Mouse (Mus musculus) adrenal gland, adult 8-10 months (tissue): ENCODE results near the gene Gng12. TPM values are rescaled to one million over a fixed set of nuclear protein-coding genes. Genes with fewer than 3 reads are reported as not detected.
"Not testable (repeated sequence)": the region's sequence is repeated elsewhere in the genome, so short reads cannot be mapped to it uniquely, and the experiment has no call there.

Experiments used
- DNase-seq: peaks from one replicate; pipeline ENCODE4 v3.0.0; 2022
- total RNA-seq, 4 experiments: library from RNA; stranded (reverse); gene quantifications; 2 replicates each; pipeline ENCODE4 v1.2.4; 2022

Gene Gng12
- total RNA-seq, 4 experiments from 2014 or later = 53.7 to 69.5 (median 59.3) TPM

DNA sequence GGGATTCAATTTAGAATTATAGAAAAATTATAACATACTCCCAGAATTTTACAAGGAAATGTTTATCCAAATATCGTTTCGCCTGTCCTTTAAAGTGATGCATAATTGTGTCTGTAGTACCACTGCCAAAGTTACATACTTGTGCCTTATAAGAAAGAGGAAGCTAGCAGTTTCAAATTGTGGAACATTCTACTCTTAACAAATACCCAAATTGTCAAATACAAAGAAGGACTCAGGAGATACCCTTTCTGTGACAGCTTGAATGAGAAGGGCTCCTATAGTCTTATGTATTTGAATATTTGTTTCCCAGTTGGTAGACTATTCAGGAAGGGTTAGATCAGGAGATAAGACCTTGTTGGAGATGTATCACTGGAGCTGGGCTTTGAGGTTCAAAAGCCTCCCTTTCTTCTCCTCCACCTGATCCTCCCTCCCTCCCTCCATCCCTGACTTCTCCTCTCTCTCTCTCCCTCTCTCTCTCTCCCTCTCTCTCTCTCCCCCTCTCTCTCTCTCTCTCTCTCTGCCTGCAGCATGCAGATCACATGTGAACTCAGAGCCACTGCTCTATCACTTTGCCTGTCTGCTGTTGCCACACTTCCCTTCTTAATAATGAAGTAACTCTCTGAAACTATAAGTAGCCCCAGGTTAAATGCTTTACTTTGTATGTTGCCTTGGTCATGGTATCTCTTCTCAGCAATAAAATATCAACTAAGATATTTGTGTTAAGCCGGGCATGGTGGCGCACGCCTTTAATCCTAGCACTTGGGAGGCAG lies 62.5 kb downstream of the Gng12 start:
- no peak for DNase-seq

DNA sequence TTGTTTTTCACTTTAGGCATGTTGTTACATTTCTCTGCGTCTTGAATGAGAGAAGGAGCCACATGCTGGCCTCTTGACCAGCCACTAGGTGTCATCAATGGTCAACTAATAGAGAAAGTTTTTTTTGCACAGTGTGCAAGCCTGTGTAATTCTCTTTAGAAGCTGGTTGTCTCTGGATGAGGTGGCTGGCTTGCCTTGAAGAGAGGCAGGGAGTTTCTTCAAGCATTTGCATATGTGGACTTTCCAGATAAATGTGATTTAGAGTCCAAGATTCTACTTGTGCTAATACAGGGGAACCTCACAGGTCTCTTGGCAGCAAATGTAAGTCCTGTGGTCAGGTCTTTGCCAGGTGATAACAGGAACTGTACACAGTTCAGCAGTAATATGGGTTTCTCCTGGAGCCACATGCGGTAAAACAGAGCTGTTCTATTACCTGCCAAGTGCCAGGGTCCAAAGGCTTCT lies 66.4 kb downstream of the Gng12 start:
- DNase-seq = no peak

DNA sequence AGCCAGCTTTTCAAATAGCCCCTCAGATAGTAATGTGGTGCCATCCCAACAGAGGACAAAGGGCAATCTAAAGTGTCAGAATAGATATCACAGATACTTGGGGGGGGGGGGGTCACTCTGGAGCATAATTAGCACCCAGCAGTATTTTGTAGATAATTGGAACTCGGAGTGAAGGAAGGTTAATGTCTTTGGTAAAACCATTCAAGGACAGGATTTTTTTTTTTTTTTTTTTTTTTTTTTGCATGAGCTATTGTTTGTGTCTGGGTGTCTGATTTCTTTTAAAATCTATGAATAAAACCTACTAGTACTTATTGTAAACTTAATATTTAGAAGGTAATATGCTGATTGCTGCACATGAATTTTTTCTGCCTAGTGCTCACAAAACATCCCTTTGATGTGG lies 66.9 kb downstream of the Gng12 start:
- DNase-seq = no peak

DNA sequence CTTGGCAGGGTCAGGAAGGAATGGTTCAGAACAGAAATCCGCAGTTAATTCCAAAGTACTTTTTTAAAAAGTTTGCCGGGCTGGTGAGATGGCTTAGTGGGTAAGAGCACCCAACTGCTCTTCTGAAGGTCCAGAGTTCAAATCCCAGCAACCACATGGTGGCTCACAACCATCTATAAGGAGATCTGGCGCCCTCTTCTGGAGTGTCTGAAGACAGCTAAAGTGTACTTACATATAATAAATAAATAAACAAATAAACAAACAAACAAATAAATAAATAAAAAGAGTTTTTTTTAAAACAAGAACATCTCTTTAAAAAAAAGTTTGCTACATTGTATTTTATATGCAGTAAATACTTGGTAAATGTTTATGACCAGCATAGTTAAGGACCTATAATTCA lies 67.5 kb downstream of the Gng12 start:
- not testable (repeated sequence) for DNase-seq

DNA sequence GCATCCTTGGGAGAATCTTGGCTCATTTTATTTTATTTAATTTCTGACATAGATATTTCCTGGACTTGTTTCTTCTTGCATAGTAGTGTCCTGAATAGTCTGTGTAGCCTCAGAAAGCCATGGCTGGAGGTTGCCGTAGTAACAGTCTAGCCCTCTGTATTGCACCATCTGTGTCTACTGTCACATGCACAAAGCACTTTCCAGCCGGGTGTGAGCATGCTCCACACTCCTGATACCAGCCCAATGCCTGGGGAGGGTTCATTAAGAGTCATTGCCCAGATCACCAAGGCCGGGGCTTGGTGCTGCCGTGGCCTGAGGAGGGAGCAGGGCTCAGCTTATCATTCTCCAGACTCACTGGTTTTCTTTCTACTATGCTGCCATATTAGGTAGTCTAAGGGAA lies 68.0 kb downstream of the Gng12 start:
- peak; percentile 48 for DNase-seq

DNA sequence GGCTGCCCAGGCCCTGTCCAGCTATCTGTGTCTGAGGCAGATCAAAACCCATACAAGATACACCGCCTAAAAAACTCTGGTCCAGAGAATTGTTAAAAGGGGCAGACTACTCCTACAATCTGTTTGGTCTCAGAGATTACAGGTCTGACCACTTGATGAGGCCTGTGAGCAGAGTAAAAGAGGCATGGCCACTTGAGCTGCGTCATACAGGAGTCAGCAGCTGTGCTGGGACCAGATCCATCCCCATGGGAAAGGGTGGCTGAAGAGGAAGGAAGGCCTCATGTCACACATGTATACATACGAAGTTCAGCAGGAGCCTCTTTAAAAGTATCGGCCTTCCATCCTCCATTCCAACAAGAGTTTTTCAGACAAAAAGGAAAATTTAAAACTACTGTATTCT lies 69.0 kb downstream of the Gng12 start:
- no peak for DNase-seq

DNA sequence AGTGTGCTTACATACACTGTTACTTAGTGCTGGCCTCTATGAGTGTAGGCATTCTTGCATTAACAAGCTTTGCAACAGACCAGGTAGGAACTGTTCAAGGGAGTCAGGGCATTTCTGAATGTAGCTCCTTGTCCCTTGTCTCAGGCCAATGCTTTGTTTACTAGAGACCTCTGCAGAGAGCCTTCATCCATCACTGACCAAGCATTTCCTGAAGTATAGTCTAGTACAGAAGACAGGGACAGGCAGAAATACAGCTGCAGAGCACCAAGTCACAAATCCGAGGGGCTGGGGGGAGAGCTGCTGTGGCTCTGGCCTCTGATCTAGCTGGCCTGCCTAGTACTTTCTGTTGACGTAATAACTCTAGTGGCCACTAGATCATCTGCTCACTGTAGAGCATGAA lies 71.6 kb downstream of the Gng12 start:
- no peak for DNase-seq

DNA sequence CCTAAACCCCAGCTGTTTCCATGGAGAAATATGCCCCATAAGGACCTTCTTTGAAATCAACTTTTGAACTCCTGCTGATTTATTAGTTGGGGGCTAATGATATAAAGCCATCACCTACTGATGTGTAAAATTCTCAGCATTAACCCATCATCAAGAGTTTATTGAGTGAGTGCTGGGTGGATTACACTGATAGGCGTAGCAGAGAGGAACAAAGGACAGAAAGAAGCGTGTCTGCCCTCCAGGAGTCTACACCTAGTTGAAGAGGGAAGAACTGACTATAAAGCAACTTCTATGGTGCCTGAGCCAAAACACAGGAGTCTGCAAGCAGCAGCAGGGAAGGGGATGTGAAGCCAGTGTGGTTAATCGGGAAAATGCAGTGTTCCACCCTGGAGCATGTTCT lies 73.2 kb downstream of the Gng12 start:
- no peak for DNase-seq

DNA sequence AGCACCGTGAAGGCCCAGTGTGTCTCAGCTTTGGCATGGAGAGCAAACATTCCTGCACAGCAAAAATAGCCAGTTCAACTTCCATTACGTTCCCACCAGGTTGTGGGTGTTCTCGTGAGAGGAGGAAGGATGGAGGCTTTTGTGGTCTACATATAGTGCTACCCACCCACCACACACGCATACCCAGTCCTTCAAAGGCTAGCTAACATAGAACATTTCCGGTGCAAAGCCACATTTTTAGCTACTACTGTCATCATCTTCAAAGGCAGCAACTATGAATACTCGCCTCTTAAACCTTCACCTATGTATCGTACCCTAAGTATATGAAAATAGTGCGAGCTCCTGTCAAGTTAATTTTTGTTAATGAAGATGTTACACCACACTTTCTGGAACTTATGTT lies 76.1 kb downstream of the Gng12 start:
- DNase-seq = no peak

DNA sequence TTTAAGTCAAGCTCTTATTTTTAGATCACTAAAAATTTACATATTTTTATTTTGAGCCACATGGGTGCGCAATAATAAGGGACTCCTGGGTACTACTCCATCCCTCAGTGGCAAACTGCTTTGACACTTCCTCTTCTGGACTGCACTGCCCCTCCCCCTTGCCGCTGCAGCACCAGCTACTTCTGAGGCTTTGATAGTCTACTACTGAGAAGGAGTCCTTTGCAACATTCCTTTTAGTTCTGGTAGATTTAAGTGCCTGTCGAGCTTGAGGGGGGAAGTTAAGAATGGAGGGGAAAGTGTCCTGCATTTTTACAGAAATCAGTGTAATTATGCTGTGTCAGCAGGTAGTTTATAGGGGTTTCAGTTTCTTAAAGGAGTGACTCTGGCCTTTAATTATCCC lies 77.0 kb downstream of the Gng12 start:
- no peak for DNase-seq

DNA sequence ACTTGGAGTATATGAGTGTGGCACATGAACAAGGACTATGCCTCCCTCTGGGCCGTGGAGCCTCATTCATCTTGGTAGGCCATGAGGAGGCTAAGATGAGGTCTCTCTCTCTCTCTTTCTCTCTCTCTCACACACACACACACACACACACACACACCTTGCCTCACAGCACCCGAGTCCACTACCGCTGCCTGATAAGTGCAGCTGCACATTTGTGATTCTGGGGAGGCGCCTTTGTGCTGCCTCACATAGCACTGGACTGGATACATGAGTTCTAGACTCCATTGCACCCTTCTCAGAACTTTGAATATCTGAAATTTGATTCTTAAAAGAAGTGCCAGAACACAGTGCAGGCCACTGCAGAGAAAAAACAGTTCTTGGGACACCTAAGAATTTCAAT lies 79.3 kb downstream of the Gng12 start:
- no peak for DNase-seq

DNA sequence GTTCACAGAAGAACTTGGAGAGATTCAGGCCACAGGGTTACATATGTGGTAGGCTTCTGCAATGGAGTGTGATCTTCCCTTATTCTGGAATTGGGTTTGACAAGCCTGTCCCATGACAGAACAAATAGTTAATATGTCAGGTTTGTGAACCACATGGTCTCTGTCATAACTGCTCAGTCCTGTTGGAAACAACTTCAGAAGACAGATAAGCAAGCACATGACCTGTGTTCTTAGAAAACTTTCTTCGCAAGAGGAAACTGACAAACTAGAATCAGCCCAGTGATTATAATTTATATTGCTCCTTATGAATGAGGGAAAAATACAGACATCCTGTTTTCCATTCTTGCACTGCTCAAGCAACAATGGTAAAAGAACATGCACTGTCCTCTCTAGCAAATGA lies 83.0 kb downstream of the Gng12 start:
- no peak for DNase-seq

DNA sequence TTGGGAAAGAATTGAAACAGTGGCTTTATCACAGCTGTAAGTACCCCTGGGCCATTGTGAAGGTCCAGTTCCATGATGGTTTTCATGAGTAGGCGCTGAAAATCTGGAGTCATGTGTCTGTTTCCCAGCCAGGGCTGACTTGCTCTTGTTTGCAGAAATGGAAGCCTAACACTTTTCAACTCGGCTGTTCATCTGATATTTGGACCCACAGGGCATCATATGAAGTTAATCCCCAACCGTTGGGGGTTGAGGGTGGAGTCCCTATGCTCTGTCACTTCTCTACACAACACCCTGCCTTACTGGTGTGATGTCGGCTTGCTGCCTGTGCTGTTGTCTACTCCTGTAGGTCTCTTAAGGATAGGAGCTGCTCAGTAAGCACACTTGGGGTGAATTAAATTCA lies 83.8 kb downstream of the Gng12 start:
- no peak for DNase-seq

DNA sequence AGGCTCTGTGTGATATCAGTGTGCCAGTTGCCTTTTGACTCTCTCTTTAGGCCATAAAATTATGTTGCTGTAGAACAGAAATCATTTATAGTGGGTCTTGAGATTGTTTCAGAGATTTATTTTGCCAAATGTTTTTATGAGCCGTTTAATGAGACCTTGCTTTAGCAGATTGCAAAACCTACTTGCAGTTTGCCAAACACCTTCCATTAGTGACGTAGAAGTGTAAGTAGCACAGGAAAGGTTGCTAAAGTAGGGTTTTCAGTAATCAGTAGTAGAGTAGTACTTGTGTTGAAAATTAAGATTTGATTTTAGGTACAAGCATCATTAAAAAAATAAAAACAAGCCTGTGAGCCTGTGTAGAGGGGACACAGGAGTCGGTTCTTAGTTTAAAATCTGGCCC lies 85.2 kb downstream of the Gng12 start:
- DNase-seq = no peak

DNA sequence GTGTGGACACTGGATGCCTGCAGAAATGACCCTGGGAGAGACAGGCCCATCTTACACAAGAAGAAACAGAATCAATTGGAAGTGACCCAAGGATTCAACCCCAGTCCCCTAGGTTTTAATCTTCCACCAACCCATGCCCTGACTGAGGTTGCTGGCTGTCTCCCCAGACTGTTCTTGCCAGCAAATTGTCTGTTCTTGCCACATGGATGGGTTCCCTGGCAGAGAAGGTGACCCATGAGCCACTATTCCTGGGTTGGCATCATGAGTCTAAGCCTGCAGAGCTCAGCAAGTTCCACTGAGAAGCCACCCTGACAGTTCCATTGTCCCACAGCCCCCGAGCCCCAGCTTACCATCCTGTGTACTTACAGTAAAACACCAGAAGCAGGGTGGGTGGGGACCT lies 85.7 kb downstream of the Gng12 start:
- DNase-seq = peak; percentile 74

DNA sequence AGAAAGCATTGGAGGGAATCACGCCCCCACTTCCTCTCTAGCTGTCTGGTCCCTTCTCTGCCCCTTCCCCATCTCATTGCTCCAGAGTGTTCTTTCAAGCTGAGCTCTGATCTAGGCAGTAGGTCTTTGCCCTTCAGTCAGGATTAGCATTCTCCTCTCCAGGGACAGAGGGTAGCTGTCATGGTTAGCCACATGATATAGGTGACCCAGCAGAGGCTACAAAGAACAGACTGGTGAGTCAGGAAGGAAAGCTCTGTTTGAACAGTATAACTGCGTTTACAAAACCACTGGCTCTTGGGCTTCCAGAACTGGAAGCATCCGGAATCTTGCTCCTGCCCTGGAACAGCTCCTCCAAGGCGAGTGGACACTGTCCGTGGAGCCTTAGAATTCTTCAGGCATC lies 87.9 kb downstream of the Gng12 start:
- DNase-seq = no peak

DNA sequence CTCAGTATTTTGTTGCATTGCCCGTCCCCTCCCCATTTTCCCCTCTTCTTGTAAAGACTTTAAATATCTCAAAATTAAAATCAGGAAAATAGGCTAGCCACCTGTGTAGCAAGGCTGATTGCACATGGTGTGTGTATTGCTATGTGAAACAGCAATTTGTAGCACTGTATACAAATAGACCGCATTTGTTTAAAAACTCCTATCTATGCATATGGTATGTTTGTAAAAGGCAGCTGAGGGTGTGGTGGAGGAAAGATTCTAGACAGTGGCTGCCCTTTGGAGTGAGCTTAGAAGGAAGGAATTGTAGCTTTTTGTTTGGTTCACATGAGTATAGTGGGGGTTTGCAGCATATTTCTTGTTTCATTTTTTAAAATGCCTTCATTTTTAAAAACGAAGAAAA lies 88.5 kb downstream of the Gng12 start:
- no peak for DNase-seq

DNA sequence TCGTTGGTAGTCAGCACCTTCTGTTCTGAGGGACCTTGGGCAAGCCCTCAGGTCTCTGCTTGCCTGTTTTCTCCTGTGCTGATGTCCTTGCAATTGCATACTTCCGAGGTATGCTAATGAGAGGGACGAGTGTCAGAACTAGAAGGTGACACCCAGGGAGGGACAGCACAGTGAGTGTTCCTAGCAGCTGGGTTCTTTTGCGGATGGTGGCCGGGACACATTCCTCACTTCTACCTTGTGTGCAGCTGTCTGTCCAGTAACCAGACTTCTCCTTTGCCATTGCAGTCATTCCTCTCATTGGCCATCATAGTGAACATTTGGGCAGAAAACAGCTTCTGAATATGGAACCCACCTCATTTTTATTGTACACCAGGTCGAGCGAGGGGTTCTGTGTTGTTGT lies 89.3 kb downstream of the Gng12 start:
- DNase-seq = no peak

DNA sequence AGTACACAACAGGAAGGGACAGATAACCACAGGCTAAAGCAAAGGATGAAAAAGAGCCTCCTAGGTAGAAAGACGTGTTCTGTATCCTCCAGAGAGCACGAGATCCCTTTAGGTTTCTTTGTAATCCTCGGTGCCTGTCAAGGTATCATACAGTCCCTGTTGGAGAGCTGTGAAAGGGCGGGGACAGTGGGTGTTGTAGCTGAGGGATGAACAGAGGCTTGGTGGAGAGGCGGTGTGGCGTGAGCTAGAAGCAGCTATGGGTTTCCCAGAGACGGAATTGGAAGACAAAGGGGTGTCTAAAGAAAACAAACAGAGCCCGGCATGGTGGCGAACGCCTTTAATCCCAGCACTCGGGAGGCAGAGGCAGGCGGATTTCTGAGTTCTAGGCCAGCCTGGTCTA lies 89.9 kb downstream of the Gng12 start:
- no peak for DNase-seq

DNA sequence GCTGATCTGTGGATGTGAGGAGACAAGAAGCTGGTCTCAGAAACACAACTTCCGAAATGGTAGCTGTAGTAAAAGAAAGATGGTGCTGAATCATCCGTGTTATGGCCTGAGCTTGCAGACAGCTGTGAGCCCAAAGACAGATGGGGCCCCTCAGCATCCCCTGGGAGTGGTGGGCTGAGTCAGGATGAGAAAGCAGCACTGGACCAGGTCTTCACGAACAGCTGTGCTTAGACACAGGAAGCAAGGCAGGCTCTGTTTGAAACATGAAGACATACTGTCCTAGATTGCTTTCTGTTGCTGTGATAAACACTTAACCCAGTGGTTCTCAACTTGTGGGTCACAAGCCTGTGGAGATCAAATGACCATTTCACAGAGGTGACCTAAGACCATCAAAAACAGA lies 91.4 kb downstream of the Gng12 start:
- DNase-seq = no peak

DNA sequence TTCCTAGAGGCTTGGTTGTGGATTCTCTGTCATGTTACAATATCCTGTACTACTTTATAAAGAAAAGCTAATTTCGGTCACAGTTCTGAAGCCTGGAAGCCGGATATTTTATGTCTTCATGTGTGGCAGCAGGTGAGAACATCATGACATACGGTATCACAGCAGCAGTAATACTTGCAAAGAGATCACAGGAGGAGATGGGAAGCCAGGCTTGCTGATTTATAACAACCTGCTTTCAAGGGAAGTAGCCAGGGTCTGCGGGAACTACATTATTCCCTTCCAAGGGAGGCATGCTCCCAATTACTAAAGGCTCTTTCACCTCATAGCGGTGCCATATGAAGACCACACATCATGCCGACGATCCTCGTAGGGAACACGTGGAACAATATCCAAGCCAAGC lies 92.2 kb downstream of the Gng12 start:
- DNase-seq = no peak

DNA sequence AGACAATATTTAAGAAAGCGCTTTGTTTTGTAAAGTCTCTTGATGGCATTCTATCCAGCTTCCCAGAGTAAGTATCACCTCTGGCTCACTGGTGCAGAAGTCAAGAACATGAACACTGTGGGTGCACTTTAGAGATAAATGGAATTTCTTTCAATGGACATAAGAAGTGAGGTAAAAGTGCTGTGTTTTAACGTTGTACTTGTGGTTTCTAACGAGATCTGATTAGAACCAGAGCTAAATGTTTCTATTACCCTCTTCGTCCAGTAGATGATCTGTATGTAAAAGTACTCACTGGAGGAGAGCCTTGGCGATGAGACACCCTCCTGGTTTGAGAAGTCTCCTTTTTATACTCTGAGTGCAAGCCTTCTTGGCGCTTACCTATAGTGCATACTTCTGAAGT lies 92.8 kb downstream of the Gng12 start:
- no peak for DNase-seq

DNA sequence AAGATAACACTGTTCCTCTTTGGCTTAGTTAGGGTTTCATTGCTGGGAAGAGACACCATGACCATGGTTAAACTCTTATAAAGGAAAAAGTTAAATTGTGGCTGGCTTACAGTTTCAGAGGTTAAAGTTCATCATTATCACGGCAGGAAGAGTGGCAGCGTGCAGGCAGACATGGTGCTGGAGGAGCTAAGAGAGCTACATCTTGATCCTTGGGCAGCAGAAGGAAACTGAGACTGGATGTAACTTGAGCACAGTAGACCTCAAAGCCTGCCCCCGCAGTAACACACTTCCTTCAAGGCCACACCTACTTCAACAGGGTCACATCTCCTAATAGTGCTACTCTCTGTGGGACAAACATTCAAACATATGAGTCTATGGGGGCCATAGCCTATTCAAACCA lies 93.3 kb downstream of the Gng12 start:
- no peak for DNase-seq

DNA sequence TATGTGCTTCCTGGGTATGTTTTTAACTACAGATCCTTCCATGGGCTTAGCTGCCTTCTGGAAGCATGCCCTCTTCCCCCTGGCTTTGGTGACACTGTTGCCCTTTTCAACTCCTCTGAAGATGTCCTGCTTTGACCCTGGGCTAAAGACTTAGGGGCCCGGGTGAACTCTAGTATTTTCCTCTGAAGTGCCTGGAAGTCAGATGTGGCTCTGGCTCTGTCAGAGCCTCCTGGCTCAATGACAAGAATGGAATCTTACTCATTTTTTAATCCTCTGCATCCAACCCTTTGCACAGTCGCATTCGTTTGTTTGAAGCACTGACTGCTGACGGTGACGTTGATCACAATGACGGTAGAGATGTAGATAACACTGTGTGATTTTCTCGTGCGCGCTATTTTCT lies 96.0 kb downstream of the Gng12 start:
- no peak for DNase-seq

DNA sequence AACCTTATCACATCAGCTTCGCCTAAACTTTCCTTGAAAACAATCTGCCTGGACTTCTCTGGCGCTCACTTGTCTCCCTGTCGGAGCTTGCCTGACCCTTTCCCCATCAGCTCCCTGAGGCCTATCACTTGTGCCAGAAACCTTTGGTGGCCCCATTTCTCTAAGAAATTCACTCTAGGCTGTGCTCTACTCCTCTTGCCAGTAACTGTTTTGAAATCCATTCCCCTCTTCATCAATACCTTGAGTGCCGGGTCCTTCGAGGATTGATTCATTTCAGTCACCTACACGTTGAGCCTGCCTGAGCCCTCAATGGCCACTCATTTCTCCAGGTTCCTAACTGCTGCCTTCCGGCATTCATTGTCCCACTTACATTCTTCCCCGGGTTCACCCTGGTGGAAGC lies 96.6 kb downstream of the Gng12 start:
- DNase-seq = no peak
